In genomic region chr4:141738015-141738414, GRCm38 (mm10) we compare ENCODE assay signal across 22 mouse cellular contexts. TPM values are rescaled to one million over a fixed set of nuclear protein-coding genes. Genes with fewer than 3 reads are reported as not detected.
"Had no signal": no experiment of that assay in that cellular context is flagged by ENCODE, and none has a peak within 500 bp of the region (broad histone marks: within the 10 kb centered on the region; RNA-seq: fewer than 3 reads in every experiment).

No protein-coding gene starts in this region.

- DNase-seq: retina, postnatal 1 day; right cerebral cortex, adult 18-20 months; right cerebral cortex, postnatal 14 days; right cerebral cortex, postnatal 25 days; right cerebral cortex, postnatal 4 days; spleen, adult 18-20 months; thymus, adult 18-20 months; thymus, postnatal 14 days; thymus, postnatal 25 days; thymus, postnatal 36 days; thymus, postnatal 4 days had no signal

- H3K27ac ChIP-seq: neural tube, embryonic 12.5 days; neural tube, embryonic 13.5 days; neural tube, embryonic 15.5 days; stomach, embryonic 15.5 days; stomach, postnatal 0 days had no signal

- H3K4me3 ChIP-seq: neural tube, embryonic 12.5 days; neural tube, embryonic 13.5 days; neural tube, embryonic 15.5 days; stomach, embryonic 15.5 days had no signal

- H3K4me2 ChIP-seq: neural tube, embryonic 12.5 days; neural tube, embryonic 13.5 days; neural tube, embryonic 15.5 days; stomach, embryonic 15.5 days had no signal

- H3K27me3 ChIP-seq: neural tube, embryonic 12.5 days; neural tube, embryonic 13.5 days; neural tube, embryonic 15.5 days; stomach, embryonic 15.5 days had no signal

- H3K36me3 ChIP-seq: neural tube, embryonic 12.5 days; neural tube, embryonic 13.5 days; neural tube, embryonic 15.5 days; stomach, embryonic 15.5 days had no signal

RNA-seq across cellular contexts. Expression of gene Agmat, which starts 8.5 kb away (rescaled TPM):
- total RNA-seq: neutrophil, adult 5-6 weeks had no signal
- polyA plus RNA-seq: neural tube, embryonic 11.5 days; neural tube, embryonic 12.5 days; neural tube, embryonic 13.5 days; neural tube, embryonic 14.5 days; neural tube, embryonic 15.5 days; stomach, embryonic 14.5 days; urinary bladder, adult 2 months had no signal

RNA-seq across cellular contexts. Expression of gene Rsc1a1, which starts 52.6 kb away (rescaled TPM):
- polyA plus RNA-seq: neural tube, embryonic 11.5 days; neural tube, embryonic 12.5 days; neural tube, embryonic 13.5 days; neural tube, embryonic 15.5 days; stomach, embryonic 15.5 days; stomach, embryonic 16.5 days; stomach, postnatal 0 days had no signal
